Mouse (Mus musculus): ENCODE data around the gene Ipo5. TPM values are rescaled to one million over a fixed set of nuclear protein-coding genes. Genes with fewer than 3 reads are reported as not detected.
A peak's percentile ranks its signal among the peaks of the same experiment; 100 is the strongest.

The Ipo5 gene
- total RNA-seq (2021): 100 to 1,000 TPM in 1 of 2 experiments, 10 to 100 TPM in 1; 97.1 to 102 TPM
- long read RNA-seq, full-length matches to known transcripts: 53 of 74 reads
- long read RNA-seq, partial matches to known transcripts: 13 of 74 reads
- long read RNA-seq, other reads (novel, unspliced or antisense): 8 of 74 reads

- peak; percentile 93 to 95 for DNase-seq (ENCODE audit: low spot score in 2 of 2)
These were observed at the start of gene Ipo5 for GRCm38 (mm10) chr14:120910733-120911324. TSS of gene Ipo5 (plus strand) at chr14:120911224.

GRCm38 (mm10) chr14:120863205-120863604 is 47.8 kb upstream of the Ipo5 start:
- no peak for DNase-seq (ENCODE audit: low spot score in 2 of 2)

GRCm38 (mm10) chr14:120864896-120865295 is 46.1 kb upstream of the Ipo5 start:
- DNase-seq (ENCODE audit: low spot score in 2 of 2): no peak

- DNase-seq (ENCODE audit: low spot score in 2 of 2): no peak
These were observed 44.5 kb upstream of the Ipo5 start for GRCm38 (mm10) chr14:120866573-120866972.

GRCm38 (mm10) chr14:120867121-120867520 is 43.9 kb upstream of the Ipo5 start:
- DNase-seq (ENCODE audit: low spot score in 2 of 2): no peak

GRCm38 (mm10) chr14:120868494-120868893 is 42.5 kb upstream of the Ipo5 start:
- DNase-seq (ENCODE audit: low spot score in 2 of 2): no peak

GRCm38 (mm10) chr14:120870736-120871135 is 40.3 kb upstream of the Ipo5 start:
- no peak for DNase-seq (ENCODE audit: low spot score in 2 of 2)

GRCm38 (mm10) chr14:120874397-120874796 is 36.6 kb upstream of the Ipo5 start:
- DNase-seq (ENCODE audit: low spot score in 2 of 2): no peak

GRCm38 (mm10) chr14:120875144-120875543 is 35.9 kb upstream of the Ipo5 start:
- DNase-seq (ENCODE audit: low spot score in 2 of 2): peak in 1 of 2 experiments; percentile 14

GRCm38 (mm10) chr14:120875811-120876388 is 35.1 kb upstream of the Ipo5 start:
- no peak for DNase-seq (ENCODE audit: low spot score in 2 of 2)

- no peak for DNase-seq (ENCODE audit: low spot score in 2 of 2)
These were observed 33.9 kb upstream of the Ipo5 start for GRCm38 (mm10) chr14:120877147-120877546.

- no peak for DNase-seq (ENCODE audit: low spot score in 2 of 2)
These were observed 32.0 kb upstream of the Ipo5 start for GRCm38 (mm10) chr14:120879026-120879425.

GRCm38 (mm10) chr14:120880601-120881000 is 30.4 kb upstream of the Ipo5 start:
- DNase-seq (ENCODE audit: low spot score in 2 of 2): no peak

- DNase-seq (ENCODE audit: low spot score in 2 of 2): no peak
These were observed 30.0 kb upstream of the Ipo5 start for GRCm38 (mm10) chr14:120881054-120881453.

GRCm38 (mm10) chr14:120888681-120889080 is 22.3 kb upstream of the Ipo5 start:
- no peak for DNase-seq (ENCODE audit: low spot score in 2 of 2)

GRCm38 (mm10) chr14:120892369-120892768 is 18.7 kb upstream of the Ipo5 start:
- no peak for DNase-seq (ENCODE audit: low spot score in 2 of 2)

- no peak for DNase-seq (ENCODE audit: low spot score in 2 of 2)
These were observed 14.4 kb upstream of the Ipo5 start for GRCm38 (mm10) chr14:120896613-120897012.

GRCm38 (mm10) chr14:120898876-120899275 is 12.1 kb upstream of the Ipo5 start:
- no peak for DNase-seq (ENCODE audit: low spot score in 2 of 2)

GRCm38 (mm10) chr14:120909396-120909795 is 1.6 kb upstream of the Ipo5 start:
- no peak for DNase-seq (ENCODE audit: low spot score in 2 of 2)

- no peak for DNase-seq (ENCODE audit: low spot score in 2 of 2)
These were observed 704 bp upstream of the Ipo5 start for GRCm38 (mm10) chr14:120910320-120910719.

GRCm38 (mm10) chr14:120911388-120911901 is 421 bp downstream of the Ipo5 start:
- peak in 1 of 2 experiments; percentile 35 for DNase-seq (ENCODE audit: low spot score in 2 of 2)

GRCm38 (mm10) chr14:120912090-120912710 is 1.2 kb downstream of the Ipo5 start:
- DNase-seq (ENCODE audit: low spot score in 2 of 2): no peak
